Mouse (Mus musculus): ENCODE measurements at regions not wholly inside any gene's neighbourhood (a gene's known extent, or its start where the extent isn't known, plus 50 kb on each side); places are given as distances from the start of the nearest gene placed in this dataset.

GRCm38 (mm10) chr3:150431291-150431690 lies 1006.4 kb upstream of the Adgrl4 start:
- TF ChIP-seq CTCF (IDR thresholded peaks at IDR 0.05; ENCODE audit: low read depth, low read length) (no peak), POLR2A (IDR thresholded peaks at IDR 0.05; ENCODE audit: extremely low read depth, insufficient read depth, low read length) (no peak)
